9 mouse cellular contexts compared by ENCODE assay signal in the genomic region with DNA sequence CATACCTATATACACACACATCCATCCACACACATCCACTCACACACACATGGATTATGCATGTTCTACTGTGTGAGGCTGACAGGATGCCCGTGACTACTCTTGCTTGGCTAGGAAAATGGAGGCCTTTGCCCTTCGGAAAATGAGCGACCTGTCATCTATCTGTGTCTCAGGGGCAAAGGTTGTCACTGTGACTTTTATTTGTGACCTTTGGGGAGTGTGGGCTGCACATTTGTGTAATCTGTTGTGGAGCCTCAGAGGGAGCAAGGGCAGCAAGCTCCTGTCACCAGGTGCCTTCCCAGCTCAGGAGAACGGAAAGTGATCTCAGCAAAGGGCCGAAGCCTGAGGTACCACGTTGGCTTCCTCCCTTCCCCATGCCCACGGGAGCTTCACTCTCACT. TPM values are rescaled to one million over a fixed set of nuclear protein-coding genes. Genes with fewer than 3 reads are reported as not detected.
DNase-seq lines count a peak whose midpoint lies in the region; ATAC-seq and TF ChIP-seq lines count a peak whose summit lies in the region.
"Had no signal": no experiment of that assay in that cellular context is flagged by ENCODE, and none has a peak within 500 bp of the region (broad histone marks: within the 10 kb centered on the region; RNA-seq: fewer than 3 reads in every experiment).

No protein-coding gene starts in this region.

- ATAC-seq in heart, embryonic 15.5 days (replicated peaks; ENCODE audit: insufficient number of reproducible peaks, insufficient read depth, low FRiP score, low read depth) = no peak
- no peak for ATAC-seq in liver, embryonic 12.5 days
- no peak for ATAC-seq in liver, embryonic 11.5 days (replicated peaks; ENCODE audit: low FRiP score)
- ATAC-seq in limb, embryonic 13.5 days (ENCODE audit: low FRiP score, low read depth) = no peak
- ATAC-seq in stomach, postnatal 0 days (ENCODE audit: low FRiP score, low TSS enrichment) = no peak

- no peak overlapping the region; the same call in 1 of the 2 replicates for H3K4me2 ChIP-seq in heart, embryonic 15.5 days
- no peak overlapping the region for H3K4me2 ChIP-seq in liver, embryonic 12.5 days
- H3K4me2 ChIP-seq in liver, embryonic 11.5 days = no peak overlapping the region
- no peak overlapping the region for H3K4me2 ChIP-seq in limb, embryonic 13.5 days (replicated peaks)
- H3K4me2 ChIP-seq in stomach, postnatal 0 days (replicated peaks; ENCODE audit: low read depth) = no peak overlapping the region
- H3K4me2 ChIP-seq: embryonic facial prominence, embryonic 12.5 days had no signal

- peak overlapping the region; percentile 38 for H3K9ac ChIP-seq in heart, embryonic 15.5 days
- no peak overlapping the region for H3K9ac ChIP-seq in liver, embryonic 12.5 days
- no peak overlapping the region for H3K9ac ChIP-seq in liver, embryonic 11.5 days (ENCODE audit: low read depth, low read length)
- H3K9ac ChIP-seq in limb, embryonic 13.5 days = peak overlapping the region; percentile 39; the same call in 1 of the 2 replicates
- H3K9ac ChIP-seq in stomach, postnatal 0 days (ENCODE audit: low read length) = no peak overlapping the region

- H3K27me3 ChIP-seq in heart, embryonic 15.5 days = no peaks in the 10 kb centered on the region
- H3K27me3 ChIP-seq in liver, embryonic 12.5 days (replicated peaks) = no peaks in the 10 kb centered on the region
- no peaks in the 10 kb centered on the region for H3K27me3 ChIP-seq in liver, embryonic 11.5 days (replicated peaks; ENCODE audit: control insufficient read depth, insufficient read depth, low read length)
- no peaks in the 10 kb centered on the region for H3K27me3 ChIP-seq in limb, embryonic 13.5 days
- H3K27me3 ChIP-seq in stomach, postnatal 0 days (ENCODE audit: control insufficient read depth, insufficient read depth, low read length) = no peaks in the 10 kb centered on the region

- H3K27ac ChIP-seq in heart, embryonic 15.5 days = peak overlapping the region; percentile 95
- peak overlapping the region; percentile 45 for H3K27ac ChIP-seq in liver, embryonic 12.5 days
- H3K27ac ChIP-seq in liver, embryonic 11.5 days (ENCODE audit: low read depth, low read length) = no peak overlapping the region
- peak overlapping the region; percentile 81; the same call in 1 of the 2 replicates for H3K27ac ChIP-seq in limb, embryonic 13.5 days
- H3K27ac ChIP-seq in stomach, postnatal 0 days (replicated peaks) = peak overlapping the region; percentile 89; the same call in 1 of the 2 replicates

- no peaks in the 10 kb centered on the region for H3K36me3 ChIP-seq in heart, embryonic 15.5 days
- H3K36me3 ChIP-seq in liver, embryonic 12.5 days = no peaks in the 10 kb centered on the region
- no peaks in the 10 kb centered on the region for H3K36me3 ChIP-seq in liver, embryonic 11.5 days (ENCODE audit: control insufficient read depth, insufficient read depth, low read length)
- no peaks in the 10 kb centered on the region for H3K36me3 ChIP-seq in limb, embryonic 13.5 days
- no peaks in the 10 kb centered on the region for H3K36me3 ChIP-seq in stomach, postnatal 0 days (ENCODE audit: control insufficient read depth, insufficient read depth, low read length)
- H3K36me3 ChIP-seq: embryonic facial prominence, embryonic 12.5 days had no signal

- H3K9me3 ChIP-seq in heart, embryonic 15.5 days (replicated peaks) = no peaks in the 10 kb centered on the region
- no peaks in the 10 kb centered on the region for H3K9me3 ChIP-seq in liver, embryonic 12.5 days (replicated peaks)
- no peaks in the 10 kb centered on the region for H3K9me3 ChIP-seq in liver, embryonic 11.5 days (ENCODE audit: control insufficient read depth, low read length)
- no peaks in the 10 kb centered on the region for H3K9me3 ChIP-seq in limb, embryonic 13.5 days
- no peaks in the 10 kb centered on the region for H3K9me3 ChIP-seq in stomach, postnatal 0 days (ENCODE audit: control insufficient read depth, low read length)
- H3K9me3 ChIP-seq: embryonic facial prominence, embryonic 12.5 days had no signal

- no peak for TF ChIP-seq CTCF in stomach, postnatal 0 days (IDR thresholded peaks at IDR 0.05; ENCODE audit: low read depth)

- H3K4me1 ChIP-seq in heart, embryonic 15.5 days (replicated peaks) = peaks cover 54% of the 10 kb centered on the region
- peaks cover 34% of the 10 kb centered on the region for H3K4me1 ChIP-seq in liver, embryonic 12.5 days
- H3K4me1 ChIP-seq in liver, embryonic 11.5 days (replicated peaks; ENCODE audit: control insufficient read depth, insufficient read depth, low read length) = peaks cover 15% of the 10 kb centered on the region
- peaks cover 21% of the 10 kb centered on the region for H3K4me1 ChIP-seq in limb, embryonic 13.5 days
- H3K4me1 ChIP-seq in stomach, postnatal 0 days (replicated peaks; ENCODE audit: control insufficient read depth, insufficient read depth) = peaks cover 11% of the 10 kb centered on the region

- no peak for DNase-seq in heart, adult 9 months (ENCODE audit: low spot score in 2 of 2)
- no peak for DNase-seq in liver, embryonic 11.5 days (ENCODE audit: low spot score)
- no peak for DNase-seq in stomach, postnatal 0 days (ENCODE audit: low spot score)
- DNase-seq in right cerebral cortex, adult 18-20 months = no peak
- DNase-seq: right cerebral cortex, postnatal 14 days had no signal

- WGBS in heart, embryonic 15.5 days = 70% methylated on average over 7 of the region's 7 CpGs
- 75% methylated on average over 7 of the region's 7 CpGs for WGBS in liver, embryonic 12.5 days (ENCODE audit: insufficient replicate concordance)
- 72% methylated on average over 7 of the region's 7 CpGs for WGBS in liver, embryonic 11.5 days
- 77% methylated on average over 7 of the region's 7 CpGs for WGBS in limb, embryonic 13.5 days
- 88% methylated on average over 7 of the region's 7 CpGs for WGBS in stomach, postnatal 0 days

- no peak overlapping the region for H3K4me3 ChIP-seq in heart, embryonic 15.5 days
- no peak overlapping the region for H3K4me3 ChIP-seq in liver, embryonic 12.5 days
- no peak overlapping the region for H3K4me3 ChIP-seq in liver, embryonic 11.5 days (ENCODE audit: low read depth, low read length)
- H3K4me3 ChIP-seq in limb, embryonic 13.5 days = no peak overlapping the region
- H3K4me3 ChIP-seq in stomach, postnatal 0 days (ENCODE audit: low read depth, low read length) = no peak overlapping the region
- H3K4me3 ChIP-seq: embryonic facial prominence, embryonic 12.5 days had no signal

- TF ChIP-seq EP300 in stomach, postnatal 0 days (optimal IDR thresholded peaks at IDR 0.05) = no peak

RNA-seq across cellular contexts. Expression of a gene that starts 25.2 kb away (rescaled TPM):
- 24.9 and 25.2 TPM in 2 replicates for polyA plus RNA-seq in heart, embryonic 15.5 days (2015; fragmentation: Nextera tagmentation; extraction: Ambion mirVana)
- polyA plus RNA-seq in liver, embryonic 12.5 days (2016; fragmentation: Nextera tagmentation; extraction: Ambion mirVana) = 5.6 and 5.8 TPM in 2 replicates
- 9.6 and 9.8 TPM in 2 replicates for polyA plus RNA-seq in liver, embryonic 11.5 days (2014; fragmentation: Nextera tagmentation; extraction: Ambion mirVana)
- 8.8 and 9.1 TPM in 2 replicates for polyA plus RNA-seq in limb, embryonic 13.5 days (2015; fragmentation: Nextera tagmentation; extraction: Ambion mirVana)
- 10.4 and 13.8 TPM in 2 replicates for polyA plus RNA-seq in stomach, postnatal 0 days (2015; fragmentation: Nextera tagmentation; extraction: Ambion mirVana)

RNA-seq across cellular contexts. Expression of a gene that starts 35.4 kb away (rescaled TPM):
- polyA plus RNA-seq in heart, embryonic 15.5 days (2015; fragmentation: Nextera tagmentation; extraction: Ambion mirVana) = 0.40 and 0.81 TPM in 2 replicates
- polyA plus RNA-seq in liver, embryonic 12.5 days (2016; fragmentation: Nextera tagmentation; extraction: Ambion mirVana) = not detected in 2 replicates
- polyA plus RNA-seq in liver, embryonic 11.5 days (2014; fragmentation: Nextera tagmentation; extraction: Ambion mirVana) = not detected in 2 replicates
- polyA plus RNA-seq in limb, embryonic 13.5 days (2015; fragmentation: Nextera tagmentation; extraction: Ambion mirVana) = 0.14 and 0.43 TPM in 2 replicates
- 1,647 and 1,784 TPM in 2 replicates for polyA plus RNA-seq in stomach, postnatal 0 days (2015; fragmentation: Nextera tagmentation; extraction: Ambion mirVana)
- polyA plus RNA-seq: embryonic facial prominence, embryonic 12.5 days had no signal

Comparison
In these comparisons a context has a peak if more than half of its experiments do, and no peak if none do; other contexts are left out.
1. H3K9ac ChIP-seq: peak in heart, embryonic 15.5 days (single experiment) and limb, embryonic 13.5 days (single experiment); none in liver, embryonic 12.5 days (single experiment), liver, embryonic 11.5 days (single experiment) and stomach, postnatal 0 days (single experiment).
2. RNA of a gene that starts 35.4 kb away (polyA plus RNA-seq): 1,647 to 1,784 TPM in stomach, postnatal 0 days; 0.14 to 0.43 TPM in limb, embryonic 13.5 days, 0.40 to 0.81 TPM in heart, embryonic 15.5 days, not detected in liver, embryonic 12.5 days and not detected in liver, embryonic 11.5 days; every median in the first group is over 100 times any median in the second.